Mouse (Mus musculus): Measurements from ENCODE around the gene Ubac1. TPM values are rescaled to one million over a fixed set of nuclear protein-coding genes. Genes with fewer than 3 reads are reported as not detected.

Ubac1 gene
- polyA plus RNA-seq, 1 experiment, result 55.5 TPM

GRCm38 (mm10) chr2:25978997-25979396 is 42.5 kb downstream of the Ubac1 start:
- peaks cover 92% of the 10 kb centered on the region for H3K4me1 ChIP-seq
- no peak for TF ChIP-seq FLI1 (IDR thresholded peaks at IDR 0.05; ENCODE audit: low read length)
- no peak for TF ChIP-seq GATA1 (IDR thresholded peaks at IDR 0.05; ENCODE audit: borderline replicate concordance, low read length)

GRCm38 (mm10) chr2:25977587-25978239 is 43.8 kb downstream of the Ubac1 start:
- TF ChIP-seq GATA1 (IDR thresholded peaks at IDR 0.05; ENCODE audit: borderline replicate concordance, low read length), result no peak
- TF ChIP-seq FLI1 (IDR thresholded peaks at IDR 0.05; ENCODE audit: low read length), result no peak
- no peaks in the 10 kb centered on the region for H3K9me3 ChIP-seq
- peaks cover 26% of the 10 kb centered on the region for H3K36me3 ChIP-seq (replicated peaks; ENCODE audit: low read length)
- peak overlapping the region; percentile 51 for H3K4me3 ChIP-seq (replicated peaks)
- peaks cover 98% of the 10 kb centered on the region for H3K4me1 ChIP-seq
- H3K27me3 ChIP-seq (replicated peaks), result no peaks in the 10 kb centered on the region

More at GRCm38 (mm10) chr2:25978997-25979396, 42.5 kb downstream of the Ubac1 start:
- peak overlapping the region; percentile 47 for H3K4me3 ChIP-seq (replicated peaks)
- peaks cover 1% of the 10 kb centered on the region for H3K27me3 ChIP-seq (replicated peaks)
- peaks cover 16% of the 10 kb centered on the region for H3K36me3 ChIP-seq (replicated peaks; ENCODE audit: low read length)
- no peaks in the 10 kb centered on the region for H3K9me3 ChIP-seq

GRCm38 (mm10) chr2:25975141-25975770 is 46.3 kb downstream of the Ubac1 start:
- Histone ChIP-seq H3K4me1 (peaks cover 99% of the 10 kb centered on the region), H3K9me3 (no peaks in the 10 kb centered on the region), H3K36me3 (replicated peaks; ENCODE audit: low read length) (peaks cover 35% of the 10 kb centered on the region), H3K27me3 (replicated peaks) (no peaks in the 10 kb centered on the region), H3K4me3 (replicated peaks) (no peak overlapping the region)
- TF ChIP-seq GATA1 (IDR thresholded peaks at IDR 0.05; ENCODE audit: borderline replicate concordance, low read length), result no peak
- TF ChIP-seq FLI1 (IDR thresholded peaks at IDR 0.05; ENCODE audit: low read length), result no peak

DNA sequence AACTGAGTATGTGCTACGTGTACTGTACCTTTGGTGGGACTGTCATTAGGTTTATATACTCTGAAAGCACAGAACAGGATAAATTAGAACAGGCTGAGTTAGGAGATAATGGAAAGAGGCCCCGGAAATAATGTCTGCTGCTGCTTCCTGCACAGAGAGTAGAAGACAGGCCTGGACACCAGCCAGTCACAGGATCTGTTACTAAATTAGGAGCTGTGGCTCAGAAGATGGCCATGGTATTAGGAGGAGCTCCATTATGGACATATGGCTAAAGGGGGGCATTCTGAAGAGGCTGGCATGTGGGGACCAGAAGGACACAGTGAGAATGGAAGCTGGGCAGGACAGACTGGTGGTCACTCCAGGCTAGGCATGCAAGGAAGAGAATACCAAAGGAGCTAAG is 51.1 kb downstream of the Ubac1 start:
- TF ChIP-seq GATA1 (IDR thresholded peaks at IDR 0.05; ENCODE audit: borderline replicate concordance, low read length) (no peak), FLI1 (IDR thresholded peaks at IDR 0.05; ENCODE audit: low read length) (no peak)
- peaks cover 58% of the 10 kb centered on the region for H3K36me3 ChIP-seq (replicated peaks; ENCODE audit: low read length)

DNA sequence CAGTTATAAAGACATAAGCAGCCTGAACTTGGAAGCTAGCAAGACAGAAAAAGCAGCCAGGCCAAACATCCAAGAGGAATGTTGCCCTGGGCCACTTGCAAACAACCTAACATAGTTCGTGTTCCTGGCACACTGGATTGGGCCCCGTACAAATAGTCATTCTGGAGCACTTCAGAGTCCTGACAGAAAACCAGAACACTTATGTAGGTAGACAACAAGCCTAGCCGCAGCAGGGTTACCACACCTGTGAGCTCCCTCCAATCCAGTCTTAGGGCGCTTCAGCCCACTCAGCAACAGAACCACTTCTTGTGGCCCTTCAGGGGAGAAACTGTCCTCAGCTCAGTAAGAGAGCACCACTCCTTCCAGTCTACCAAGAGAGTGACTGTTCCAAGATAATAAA is 52.2 kb downstream of the Ubac1 start:
- Histone ChIP-seq H3K9me3 (no peaks in the 10 kb centered on the region), H3K4me1 (peaks cover 92% of the 10 kb centered on the region), H3K36me3 (replicated peaks; ENCODE audit: low read length) (peaks cover 67% of the 10 kb centered on the region), H3K4me3 (replicated peaks) (peak overlapping the region; percentile 40), H3K27me3 (replicated peaks) (no peaks in the 10 kb centered on the region)
- TF ChIP-seq GATA1 (IDR thresholded peaks at IDR 0.05; ENCODE audit: borderline replicate concordance, low read length) (no peak), FLI1 (IDR thresholded peaks at IDR 0.05; ENCODE audit: low read length) (no peak)

More for the DNA sequence above, 51.1 kb downstream of the Ubac1 start:
- Histone ChIP-seq H3K4me3 (replicated peaks) (peak overlapping the region; percentile 79), H3K9me3 (no peaks in the 10 kb centered on the region), H3K27me3 (replicated peaks) (no peaks in the 10 kb centered on the region), H3K4me1 (peaks cover 99% of the 10 kb centered on the region)

DNA sequence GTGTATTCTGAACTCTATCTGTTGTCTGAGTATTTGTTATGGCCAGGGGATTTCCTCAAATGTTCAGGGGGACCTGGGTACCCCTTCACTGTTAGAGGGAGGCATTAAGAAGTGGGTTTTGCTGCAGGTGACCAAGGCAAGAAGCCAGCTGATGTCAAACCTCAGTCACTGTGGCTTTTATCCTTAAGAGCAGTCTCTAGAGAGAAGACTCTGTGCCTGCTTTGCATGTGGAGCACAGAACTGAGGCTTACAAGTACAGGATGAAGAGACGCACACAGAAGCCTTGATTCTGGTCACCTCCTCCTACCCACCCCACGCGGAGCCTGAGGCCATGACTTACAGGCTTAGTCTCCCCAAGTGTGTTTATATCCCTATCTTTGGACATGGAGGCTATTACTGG is 72.3 kb downstream of the Ubac1 start:
- H3K27me3 ChIP-seq (replicated peaks), result no peaks in the 10 kb centered on the region
- peaks cover 87% of the 10 kb centered on the region for H3K36me3 ChIP-seq (replicated peaks; ENCODE audit: low read length)
- peaks cover 48% of the 10 kb centered on the region for H3K4me1 ChIP-seq
- no peaks in the 10 kb centered on the region for H3K9me3 ChIP-seq
- no peak for TF ChIP-seq FLI1 (IDR thresholded peaks at IDR 0.05; ENCODE audit: low read length)
- no peak for TF ChIP-seq GATA1 (IDR thresholded peaks at IDR 0.05; ENCODE audit: borderline replicate concordance, low read length)
- H3K4me3 ChIP-seq (replicated peaks), result no peak overlapping the region

Other genes starting within 250 kb of the Ubac1 start
- gene Lcn11, start 244.7 kb downstream of the Ubac1 start, polyA plus RNA-seq (2012; ENCODE audit: insufficient read depth, low replicate concordance), result not detected in 2 replicates
- not detected in 2 replicates for gene Gm13539, start 239.5 kb downstream of the Ubac1 start, polyA plus RNA-seq (2012; ENCODE audit: insufficient read depth, low replicate concordance)
- not detected in 2 replicates for gene Glt6d1, start 205.9 kb downstream of the Ubac1 start, polyA plus RNA-seq (2012; ENCODE audit: insufficient read depth, low replicate concordance)
- not detected in 2 replicates for gene Lcn9, start 198.6 kb downstream of the Ubac1 start, polyA plus RNA-seq (2012; ENCODE audit: insufficient read depth, low replicate concordance)
- not detected in 2 replicates for gene Sohlh1, start 174.5 kb downstream of the Ubac1 start, polyA plus RNA-seq (2012; ENCODE audit: insufficient read depth, low replicate concordance)
- not detected in 2 replicates for gene Kcnt1, start 158.0 kb downstream of the Ubac1 start, polyA plus RNA-seq (2012; ENCODE audit: insufficient read depth, low replicate concordance)
- gene Camsap1, start 38.5 kb downstream of the Ubac1 start, polyA plus RNA-seq (2012; ENCODE audit: insufficient read depth, low replicate concordance), result 3.2 and 4.7 TPM in 2 replicates
- 63.1 and 124 TPM in 2 replicates for gene Nacc2, start 101.5 kb upstream of the Ubac1 start, polyA plus RNA-seq (2012; ENCODE audit: insufficient read depth, low replicate concordance)
- gene Lhx3, start 186.5 kb upstream of the Ubac1 start, polyA plus RNA-seq (2012; ENCODE audit: insufficient read depth, low replicate concordance), result not detected in 2 replicates
- 3.5 and 9.1 TPM in 2 replicates for gene Qsox2, start 215.8 kb upstream of the Ubac1 start, polyA plus RNA-seq (2012; ENCODE audit: insufficient read depth, low replicate concordance)